Mouse (Mus musculus) spleen, adult 18-20 months (tissue): ENCODE data around the gene Pou6f1.
"Not testable (repeated sequence)": the region's sequence is repeated elsewhere in the genome, so short reads cannot be mapped to it uniquely, and the experiment has no call there.

Experiments
- DNase-seq, 2 experiments: peaks; one replicate each; pipeline ENCODE4 v3.0.0; 2022; ENCODE audit warnings: mixed read lengths in 2 of 2

The Pou6f1 gene

DNA sequence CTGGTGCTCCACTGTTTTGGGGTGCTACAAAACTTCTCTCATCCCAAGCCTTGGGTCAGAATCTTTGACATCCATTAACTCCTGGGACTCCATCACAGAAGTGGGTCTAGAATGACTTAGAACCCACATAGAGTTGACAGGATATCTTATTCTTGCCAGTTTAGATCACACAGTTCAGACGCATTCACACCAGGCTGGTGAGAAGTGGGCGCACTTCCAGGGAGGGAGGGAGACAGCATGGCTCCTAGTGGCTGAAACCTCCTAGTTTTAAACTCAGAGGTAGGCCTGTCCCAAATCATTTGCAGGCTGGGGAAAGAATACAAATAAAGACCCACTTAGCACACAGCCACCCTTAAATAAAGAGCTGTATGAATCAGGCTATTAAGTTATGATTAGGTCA, 25.4 kb downstream of the Pou6f1 start:
- no peak for DNase-seq

DNA sequence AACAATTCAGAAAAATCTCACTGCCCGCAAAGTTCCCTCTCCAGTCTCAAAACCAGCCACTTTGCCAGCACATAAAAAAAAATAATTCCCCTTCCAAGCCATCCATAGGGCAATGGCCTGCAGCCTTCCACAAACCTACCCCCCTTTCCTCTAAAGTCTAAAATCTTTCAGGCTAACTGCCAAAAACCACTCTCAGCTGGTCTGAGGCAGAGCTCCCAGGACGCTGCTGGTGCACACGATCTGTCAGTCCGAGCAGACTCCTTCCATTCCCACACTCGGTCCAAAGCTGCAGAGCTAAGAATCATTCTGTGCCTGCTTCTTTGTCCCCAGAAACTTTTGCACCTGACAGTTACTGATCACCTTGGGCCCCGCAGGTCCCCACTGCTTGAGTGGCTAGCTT, 25.8 kb downstream of the Pou6f1 start:
- no peak for DNase-seq

DNA sequence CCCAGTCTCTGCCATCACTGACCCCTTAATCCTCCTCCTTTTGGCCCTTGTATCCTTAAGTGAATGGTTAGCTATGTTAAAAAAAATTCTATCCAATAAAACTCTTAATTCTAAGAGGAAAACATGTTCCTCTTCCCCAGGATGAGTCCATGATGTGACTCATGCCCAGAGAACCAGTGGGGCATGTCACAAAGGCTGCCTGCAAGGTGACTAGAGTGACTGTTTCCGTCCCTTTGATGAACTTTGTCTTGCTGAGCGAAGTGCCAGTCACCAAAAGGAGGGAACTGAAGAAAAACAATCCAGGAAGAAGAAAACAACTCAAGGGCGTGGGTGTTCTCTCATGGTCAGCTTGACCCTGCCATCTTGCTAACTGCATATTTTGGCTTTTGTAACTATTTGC, 30.5 kb downstream of the Pou6f1 start:
- DNase-seq = no peak

DNA sequence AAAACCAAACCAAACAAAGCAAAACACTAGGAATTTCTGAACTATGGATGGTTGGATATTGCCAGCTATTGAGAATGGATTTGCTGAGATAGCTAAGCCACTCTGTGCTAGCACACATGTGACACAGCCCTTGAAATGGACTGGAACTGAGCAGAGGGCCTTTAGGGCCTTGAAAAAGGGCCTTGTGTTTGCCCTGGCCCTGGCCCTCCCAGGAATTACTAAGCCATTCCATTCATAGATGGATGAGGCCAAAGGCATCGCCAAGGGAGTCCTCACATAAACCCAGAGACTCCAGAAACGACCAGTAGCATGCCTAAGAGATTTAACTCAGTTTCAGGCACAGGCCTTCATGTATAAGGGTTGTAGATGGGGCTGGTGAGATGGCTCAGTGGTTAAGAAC, 33.3 kb downstream of the Pou6f1 start:
- DNase-seq = no peak

DNA sequence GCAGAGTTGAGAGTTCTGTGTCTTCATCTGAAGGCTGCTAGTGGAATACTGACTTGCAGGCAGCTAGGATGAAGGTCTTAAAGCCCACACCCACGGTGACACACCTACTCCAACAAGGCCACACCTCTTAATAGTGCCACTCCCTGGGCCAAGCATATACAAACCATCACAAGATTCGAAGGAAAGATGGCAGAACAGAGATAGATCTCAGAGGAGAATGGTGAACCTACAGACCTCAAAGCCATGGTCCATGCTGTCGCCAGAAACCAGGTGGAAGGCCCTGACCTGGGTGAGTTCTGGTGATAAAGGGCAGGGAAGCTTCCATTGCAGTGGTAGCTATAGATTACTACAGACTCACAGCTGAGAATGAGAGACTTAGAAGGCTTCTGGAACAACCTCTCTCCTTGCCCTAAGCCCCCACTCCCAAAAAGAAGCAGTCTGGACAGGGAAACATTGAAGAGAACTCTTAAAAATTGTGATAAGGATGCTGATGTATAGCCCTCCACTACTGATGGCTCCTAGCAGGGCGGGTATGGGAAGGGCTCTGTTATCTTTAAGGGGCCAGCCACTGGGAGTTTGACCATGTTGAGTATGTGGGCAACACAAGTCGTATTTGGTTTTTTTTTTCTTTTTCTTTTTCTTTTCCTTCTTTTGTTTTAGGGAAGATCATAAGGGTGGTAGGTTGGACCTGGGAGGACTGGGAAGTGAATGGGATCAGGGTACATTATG, 41.9 kb downstream of the Pou6f1 start:
- no peak for DNase-seq

DNA sequence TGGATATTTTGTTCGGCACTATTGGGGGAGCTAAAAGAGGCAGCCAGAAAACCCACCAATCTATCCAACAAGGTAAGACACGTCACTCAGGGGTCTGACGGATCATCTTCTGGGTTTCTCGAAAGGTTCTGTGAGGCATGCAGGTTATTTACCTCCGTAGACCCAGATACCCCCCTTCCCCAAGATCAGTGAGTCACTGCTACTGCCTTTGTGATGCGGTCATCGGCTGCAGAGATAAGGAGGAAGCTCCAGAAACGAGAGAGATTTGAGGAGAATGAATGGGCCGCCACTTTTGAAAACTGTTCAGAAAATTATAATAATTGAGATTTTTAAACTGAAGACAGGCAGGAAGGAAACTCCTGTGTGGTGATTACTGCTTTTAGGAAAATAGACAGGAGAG, 43.4 kb downstream of the Pou6f1 start:
- no peak for DNase-seq

DNA sequence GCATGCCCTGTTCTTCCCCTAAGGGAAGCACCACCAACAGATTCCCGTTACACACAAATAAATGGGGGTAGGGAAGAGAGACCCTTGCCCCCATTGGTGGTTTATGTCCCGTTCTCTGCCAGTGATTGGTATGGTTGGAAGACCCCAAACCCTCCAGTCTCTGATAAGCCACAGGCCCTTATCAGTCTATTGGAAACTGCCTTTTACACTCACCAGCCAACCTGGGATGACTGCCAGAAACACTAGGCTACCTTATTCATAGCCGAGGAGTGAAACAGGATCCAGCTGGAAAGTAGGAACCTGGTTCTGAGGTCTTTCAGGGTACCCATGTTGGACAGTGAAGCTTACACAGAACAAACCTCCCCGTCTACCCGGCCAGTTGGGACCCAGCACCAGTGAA, 43.8 kb downstream of the Pou6f1 start:
- DNase-seq = no peak

DNA sequence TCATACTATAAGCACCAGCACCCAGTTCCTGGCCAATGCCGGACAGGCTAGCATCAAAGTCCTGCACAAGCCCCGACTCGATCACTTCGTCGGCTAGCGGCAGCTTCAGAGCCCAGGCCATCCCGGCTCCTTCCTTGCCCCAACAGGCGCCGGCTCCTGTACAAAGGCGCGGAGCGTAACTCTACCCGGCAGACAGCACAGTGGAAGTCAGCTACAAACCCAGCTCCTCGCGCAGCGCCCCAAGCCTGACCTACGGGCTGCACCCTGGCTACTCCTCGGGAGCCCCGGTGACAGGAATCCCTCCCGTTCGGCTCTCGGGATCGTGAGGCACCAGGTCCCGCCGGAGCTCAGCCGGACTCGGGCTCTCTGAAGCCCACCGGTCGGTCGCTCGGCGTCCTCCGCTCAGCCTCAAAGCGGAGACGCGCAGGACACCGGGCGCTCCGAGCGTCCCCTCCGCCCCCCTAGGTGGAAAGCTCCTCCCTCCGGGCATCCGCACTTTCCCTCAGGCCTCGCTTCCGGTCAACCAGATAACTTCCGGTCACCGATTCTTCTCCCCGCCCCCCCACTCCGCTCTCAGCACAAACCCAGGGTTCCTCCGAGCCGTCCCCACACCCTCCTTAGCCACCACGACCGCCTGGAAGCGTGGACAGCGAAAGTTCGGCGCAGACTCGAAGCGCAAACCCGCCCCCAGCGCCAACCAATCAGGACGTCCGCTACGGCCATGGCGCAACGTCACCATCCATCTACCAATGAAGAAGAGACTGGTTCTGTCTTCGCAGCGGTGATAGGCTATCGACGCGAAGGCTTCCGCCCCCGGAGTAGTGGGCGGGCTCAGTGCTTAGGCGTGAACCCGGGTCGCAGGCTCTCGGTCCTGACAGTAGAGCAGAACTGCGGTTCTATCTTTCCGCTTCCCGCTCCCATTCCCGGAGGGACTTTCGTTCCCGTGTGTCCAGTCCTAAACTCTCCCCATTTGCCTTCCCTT, 48.2 kb downstream of the Pou6f1 start, which contains the start of gene Tfcp2:
TSS of gene Tfcp2 (minus strand) at position 683 of the 982 bp plus-strand sequence.
- DNase-seq = peak; percentile 94

DNA sequence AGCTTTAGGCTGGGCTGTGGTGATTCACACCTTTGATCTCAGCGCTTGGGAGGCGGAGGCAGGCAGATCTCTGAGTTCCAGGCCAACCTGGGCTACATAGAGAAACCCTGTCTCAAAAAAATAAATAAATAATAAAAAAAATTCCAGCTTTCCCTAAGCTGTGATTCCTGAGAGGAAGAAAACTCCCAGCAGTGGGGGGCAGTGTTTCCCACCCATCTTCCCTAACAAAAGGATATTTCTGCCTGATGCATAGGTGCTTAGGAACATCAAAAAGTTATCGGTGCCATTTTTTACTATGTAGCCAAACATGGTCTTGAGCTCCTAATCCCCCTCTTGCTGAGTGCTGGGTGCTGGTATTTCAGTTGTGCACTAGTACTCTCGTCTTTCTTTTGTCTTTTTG, 49.5 kb downstream of the Pou6f1 start:
- DNase-seq = no peak

DNA sequence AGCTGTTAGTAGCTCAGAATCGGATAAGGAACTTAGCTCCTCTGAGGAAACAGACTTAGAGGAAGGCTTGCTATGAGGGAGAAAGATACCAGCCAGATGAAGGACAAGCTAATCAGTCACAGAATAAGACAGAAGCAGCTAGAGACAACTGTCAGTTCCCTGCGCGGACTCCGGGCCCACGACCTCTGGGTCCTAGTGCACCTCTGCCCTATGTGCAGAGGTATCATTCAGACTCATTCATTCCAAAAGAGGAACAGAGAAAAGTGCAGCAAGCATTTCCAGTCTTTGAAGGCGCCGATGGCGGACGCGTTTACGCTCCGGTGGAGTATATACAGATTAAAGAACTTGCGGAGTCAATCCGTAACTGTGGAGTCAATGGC, 56.1 kb downstream of the Pou6f1 start:
- DNase-seq = not testable (repeated sequence)

DNA sequence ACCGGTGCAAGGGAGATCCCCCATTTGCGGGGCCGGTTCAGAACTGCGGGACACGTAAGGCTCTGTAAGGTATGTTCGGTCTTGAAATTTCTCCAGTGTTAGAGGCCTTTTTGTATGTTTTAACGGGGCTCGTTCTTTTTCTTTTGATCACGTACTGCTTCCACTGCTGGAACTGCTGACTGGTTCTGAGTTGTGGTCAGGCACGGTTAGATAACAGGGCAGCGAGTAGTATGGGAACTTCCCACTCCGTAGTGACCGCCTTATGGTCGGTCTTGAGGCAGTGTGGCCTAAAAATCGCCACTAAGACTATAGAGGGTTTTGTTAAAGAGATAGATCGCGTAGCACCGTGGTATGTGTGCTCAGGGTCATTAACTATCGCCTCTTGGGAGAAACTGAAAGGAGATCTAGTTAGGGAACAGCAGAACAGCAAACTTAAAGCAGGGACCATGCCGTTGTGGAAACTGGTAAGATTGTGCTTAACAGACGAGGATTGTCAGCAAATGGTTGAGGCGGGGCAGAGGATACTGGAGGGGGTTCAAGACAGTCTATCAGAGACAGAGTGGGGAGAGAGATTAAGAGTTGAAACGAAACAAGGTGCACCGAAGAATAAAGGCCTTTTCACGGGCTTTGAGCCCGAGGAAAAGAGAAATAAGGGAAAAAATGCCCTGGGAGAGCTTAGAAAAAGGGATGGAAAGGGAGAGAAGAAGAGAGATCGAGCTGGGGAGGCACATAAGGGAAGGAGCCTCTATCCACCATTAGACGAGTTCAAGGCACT, 56.7 kb downstream of the Pou6f1 start:
- not testable (repeated sequence) for DNase-seq

DNA sequence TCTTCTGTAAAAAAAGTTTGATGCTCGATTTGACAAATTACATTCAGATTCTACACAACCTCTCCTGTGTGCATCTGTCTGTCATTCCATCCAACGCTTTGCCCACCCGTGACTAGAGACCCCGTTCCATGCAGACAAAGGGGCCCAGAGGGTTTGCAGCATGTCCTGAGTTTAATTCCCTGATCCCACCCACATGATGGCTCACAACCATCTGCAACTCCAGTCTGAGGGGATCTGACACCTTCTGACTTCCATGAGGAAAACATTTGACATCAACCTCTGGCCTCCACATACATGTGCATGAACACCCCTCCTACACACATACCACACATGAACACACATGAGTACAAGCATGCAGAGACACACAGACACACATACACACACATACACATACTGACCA, 58.4 kb downstream of the Pou6f1 start:
- no peak for DNase-seq

DNA sequence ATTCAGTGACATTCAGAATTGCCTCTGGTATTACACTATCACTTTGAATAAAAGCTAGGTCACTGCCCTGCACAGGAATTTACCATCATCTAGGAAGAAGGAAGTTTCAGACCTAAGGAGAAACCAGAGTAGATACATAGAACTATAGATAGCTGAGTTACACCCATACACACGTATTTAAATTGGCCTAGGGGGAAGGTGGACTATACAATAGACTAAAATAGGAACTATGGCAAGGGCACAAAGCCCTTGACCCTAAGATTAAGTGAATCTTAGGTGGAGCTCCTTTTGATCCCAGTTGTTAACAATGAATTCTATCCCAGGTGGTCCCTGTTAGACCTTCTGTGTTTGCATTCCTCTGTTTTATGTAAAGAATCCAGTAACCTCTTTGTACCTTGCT, 58.8 kb downstream of the Pou6f1 start:
- not testable (repeated sequence) for DNase-seq

DNA sequence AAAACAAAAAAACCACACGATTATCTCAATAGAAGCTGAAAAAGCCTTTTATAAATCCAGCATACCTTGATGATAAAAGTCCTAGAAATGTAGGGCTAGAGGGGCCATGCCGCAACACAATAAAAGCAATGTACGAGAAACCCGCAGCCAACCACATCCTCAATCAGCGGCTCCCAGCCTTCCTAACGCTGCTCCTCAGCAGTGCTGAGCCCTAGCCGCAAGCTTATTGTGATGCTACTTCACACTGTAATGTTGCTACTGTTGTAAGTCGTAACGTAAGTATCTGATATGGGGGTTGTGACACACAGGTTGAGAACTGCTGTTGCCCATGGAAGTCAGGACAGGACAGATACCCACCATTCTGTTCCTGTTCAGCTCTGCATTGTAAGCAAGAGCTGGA, 60.4 kb downstream of the Pou6f1 start:
- DNase-seq = no peak

DNA sequence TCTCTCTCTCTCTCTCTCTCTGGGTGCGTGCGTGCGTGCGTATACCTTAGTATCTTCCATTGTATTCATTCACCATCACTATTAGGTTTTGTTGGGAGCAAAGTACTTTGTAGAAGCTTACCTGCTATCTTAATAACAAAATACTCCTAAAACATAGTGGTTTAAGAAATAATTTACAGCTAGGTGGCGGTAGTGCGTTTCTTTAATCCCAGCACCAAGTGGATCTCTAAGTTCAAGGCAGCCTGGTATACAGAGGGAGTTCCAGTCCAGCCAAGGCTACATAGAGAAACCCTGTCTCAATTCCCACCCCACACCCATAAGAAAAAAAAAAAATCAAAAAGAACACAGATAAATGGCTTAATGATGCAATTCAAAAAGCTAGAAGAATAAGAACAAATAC, 61.9 kb downstream of the Pou6f1 start:
- no peak for DNase-seq

DNA sequence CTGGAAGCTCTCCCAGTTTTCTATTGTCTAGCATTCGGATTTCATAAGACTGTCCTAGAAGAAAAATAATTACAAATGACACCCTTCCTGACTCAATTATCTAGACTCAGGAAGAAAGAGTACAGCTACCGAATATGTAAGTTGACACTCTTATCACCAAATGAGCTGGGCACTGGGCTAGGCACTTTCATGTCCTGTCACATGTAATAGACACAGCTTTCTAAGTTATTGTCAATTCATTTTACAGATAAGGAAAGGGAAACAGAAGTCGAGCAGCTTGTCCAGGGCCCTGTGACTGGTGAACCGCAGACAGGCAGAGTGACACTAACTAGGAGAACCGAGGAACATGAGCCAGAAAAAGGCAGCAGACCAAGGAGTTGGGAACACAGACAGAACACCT, 71.9 kb downstream of the Pou6f1 start:
- no peak for DNase-seq

DNA sequence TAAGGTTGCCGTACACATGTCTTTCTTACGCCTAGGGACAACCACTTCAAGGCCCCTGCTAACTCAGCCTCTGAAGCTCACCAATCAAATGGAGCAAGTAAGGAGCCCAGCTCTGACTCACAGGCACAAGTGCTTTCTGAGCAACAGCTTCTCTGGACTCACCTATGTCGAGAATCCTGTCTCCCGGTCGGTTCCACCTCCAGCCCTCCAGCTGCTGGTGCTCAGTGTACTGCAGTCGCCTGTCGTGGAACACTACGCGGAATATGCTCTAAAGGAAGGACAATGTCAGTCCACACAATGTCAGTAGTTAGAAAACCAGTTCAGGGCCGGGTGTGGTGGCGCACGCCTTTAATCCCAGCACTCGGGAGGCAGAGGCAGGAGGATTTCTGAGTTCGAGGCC, 74.4 kb downstream of the Pou6f1 start:
- DNase-seq = no peak
